Mouse (Mus musculus): ENCODE measurements around the gene Shisa3. TPM values are rescaled to one million over a fixed set of nuclear protein-coding genes. Genes with fewer than 3 reads are reported as not detected.

Shisa3 gene
- total RNA-seq, 2 experiments from 2014 or later, result 0.94 to 1.9 TPM

Small RNAs within 50 kb of the gene (microRNA-seq; reads per million reads assigned to microRNA genes)
- 0 reads per million in 2 experiments for gene Gm23617 (ENCODE audit: borderline replicate concordance in 2 of 2)

Other genes starting within 250 kb of the Shisa3 start
- under 1 TPM; 0.28 to 0.32 TPM for gene Bend4, start 179.6 kb upstream of the Shisa3 start, total RNA-seq (2021)
- 10 to 100 TPM; 39.3 to 44.9 TPM for gene Atp8a1, start 239.6 kb downstream of the Shisa3 start, total RNA-seq (2021)

Measured in gastrocnemius, postnatal 25 days (tissue).